Mouse (Mus musculus) bone marrow, adult 2 months (tissue): ENCODE measurements around the gene Cacna2d3.

Source experiments
- CTCF ChIP-seq: fragments of 200-500 bp; IDR thresholded peaks from 2 replicates; pipeline ENCODE4 v1.5.1; 2011; ENCODE audit warnings: low read length, control low read depth; ENCODE audit not compliant: control insufficient read depth, insufficient read depth
- POLR2A ChIP-seq: fragments of 200-500 bp; IDR thresholded peaks from 2 replicates; pipeline ENCODE4 v1.6.1; 2011; ENCODE audit warnings: low read depth, mild to moderate bottlenecking, control low read depth, low read length, borderline replicate concordance; ENCODE audit not compliant: control insufficient read depth

- TF ChIP-seq POLR2A (no peak), CTCF (no peak)
These were observed 64.7 kb downstream of the Cacna2d3 start for GRCm38 (mm10) chr14:29657006-29657405.
